ENCODE assay signal across 28 mouse cellular contexts in genomic region chr16:47526613-47527012, GRCm38 (mm10).
"Had no signal": no experiment of that assay in that cellular context is flagged by ENCODE, and none has a peak within 500 bp of the region (broad histone marks: within the 10 kb centered on the region; RNA-seq: fewer than 3 reads in every experiment).

No protein-coding gene starts in this region.

- DNase-seq: gastrocnemius, adult 2 months; gastrocnemius, postnatal 10 days; gastrocnemius, postnatal 25 days; heart, adult 18-20 months; heart, postnatal 10 days; heart, postnatal 4 days; kidney, adult 18-20 months; kidney, adult 8-10 months; kidney, postnatal 10 days; kidney, postnatal 25 days; kidney, postnatal 4 days; liver; liver, embryonic 13.5 days; liver, postnatal 0 days had no signal

- H3K9me3 ChIP-seq: heart, embryonic 10.5 days; heart, embryonic 12.5 days; hindbrain, embryonic 10.5 days; hindbrain, embryonic 12.5 days; intestine, embryonic 15.5 days; limb, embryonic 10.5 days; limb, embryonic 12.5 days; liver, embryonic 13.5 days; liver, embryonic 15.5 days had no signal

- H3K36me3 ChIP-seq: heart, embryonic 10.5 days; heart, embryonic 12.5 days; hindbrain, embryonic 10.5 days; hindbrain, embryonic 12.5 days; intestine, embryonic 15.5 days; limb, embryonic 10.5 days; limb, embryonic 12.5 days; liver, embryonic 13.5 days; liver, embryonic 15.5 days had no signal

- H3K27me3 ChIP-seq: heart, embryonic 12.5 days; hindbrain, embryonic 12.5 days; intestine, embryonic 15.5 days; limb, embryonic 12.5 days; liver, embryonic 13.5 days; liver, embryonic 15.5 days had no signal

- H3K9ac ChIP-seq: heart, embryonic 12.5 days; hindbrain, embryonic 12.5 days; hindbrain, embryonic 14.5 days; intestine, embryonic 15.5 days; limb, embryonic 12.5 days; liver, embryonic 13.5 days; liver, embryonic 15.5 days; liver, postnatal 0 days had no signal

- H3K4me3 ChIP-seq: gastrocnemius, adult 2 months; heart, embryonic 10.5 days; heart, embryonic 12.5 days; hindbrain, embryonic 10.5 days; hindbrain, embryonic 12.5 days; intestine, embryonic 15.5 days; layer of hippocampus, adult 2 months; limb, embryonic 10.5 days; limb, embryonic 12.5 days; liver, embryonic 13.5 days; liver, embryonic 15.5 days had no signal

- H3K4me2 ChIP-seq: heart, embryonic 12.5 days; hindbrain, embryonic 12.5 days; hindbrain, embryonic 14.5 days; intestine, embryonic 15.5 days; limb, embryonic 12.5 days; liver, embryonic 11.5 days; liver, embryonic 13.5 days; liver, embryonic 15.5 days had no signal

- H3K27ac ChIP-seq: gastrocnemius, adult 2 months; heart, embryonic 10.5 days; hindbrain, embryonic 10.5 days; hindbrain, embryonic 12.5 days; hindbrain, embryonic 14.5 days; intestine, embryonic 15.5 days; layer of hippocampus, adult 2 months; limb, embryonic 10.5 days; limb, embryonic 12.5 days; liver, embryonic 13.5 days; liver, embryonic 15.5 days had no signal

- ATAC-seq: hindbrain, embryonic 16.5 days; inflammation-experienced regulatory T-cells, adult 6 months; intestine, embryonic 15.5 days; intestine, postnatal 0 days; liver, postnatal 0 days had no signal

- H3K4me1 ChIP-seq: heart, embryonic 10.5 days; heart, embryonic 12.5 days; hindbrain, embryonic 10.5 days; hindbrain, embryonic 12.5 days; intestine, embryonic 15.5 days; limb, embryonic 10.5 days; limb, embryonic 12.5 days; liver, embryonic 13.5 days; liver, embryonic 15.5 days had no signal
